Mouse (Mus musculus) heart, postnatal 36 days (tissue): Measurements from ENCODE around the gene Fbxo45. TPM values are rescaled to one million over a fixed set of nuclear protein-coding genes. Genes with fewer than 3 reads are reported as not detected.
A peak's percentile ranks its signal among the peaks of the same experiment; 100 is the strongest.
"Not testable (repeated sequence)": the region's sequence is repeated elsewhere in the genome, so short reads cannot be mapped to it uniquely, and the experiment has no call there.

Experiments
- DNase-seq, 2 experiments: peaks; one replicate each; pipeline ENCODE4 v3.0.0; 2021 to 2022
- intact Hi-C: fragments of 180-260 bp; cut with DNase I; formaldehyde crosslinking; loops from one replicate; pipeline ENCODE4 v1.15.1; 2025
- total RNA-seq, 2 experiments: library from RNA; stranded (reverse); gene quantifications; 2 replicates each; pipeline ENCODE4 v1.2.3; 2021

Gene Fbxo45
- 10 to 100 TPM; 11.5 to 14.0 TPM for total RNA-seq

DNA sequence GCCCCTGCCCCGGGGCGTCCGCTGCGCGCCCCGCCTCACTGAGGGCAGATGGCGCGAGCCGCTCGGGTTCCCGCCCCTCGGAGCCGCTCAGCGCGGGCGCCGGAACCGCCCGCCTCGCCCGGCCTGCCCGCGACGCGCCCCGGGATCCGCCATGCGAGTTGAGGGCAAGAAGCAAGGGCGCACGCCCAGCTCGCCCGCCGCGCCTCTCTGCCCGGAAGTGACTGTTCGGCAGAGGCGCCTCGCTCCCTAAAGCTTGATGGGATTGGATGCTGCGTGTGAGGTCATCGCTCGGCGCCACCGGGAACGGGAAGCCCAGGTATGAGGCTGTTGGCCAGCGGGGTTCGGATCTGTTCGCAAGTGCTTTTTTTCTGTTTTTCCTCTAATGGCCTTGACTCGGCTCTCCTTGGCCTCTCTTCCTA is at the start of gene Fbxo45, which contains the start of gene Wdr53:
TSS of gene Fbxo45 (minus strand) at position 207 of the 419 bp plus-strand sequence.
TSS of gene Wdr53 (plus strand) at position 276 of the 419 bp plus-strand sequence.
- peak; percentile 95 to 96 for DNase-seq
- intact Hi-C loops: loop anchor here (1.0 to 10.0 kb wide), 4 partner anchors 30 to 302 kb away; partner anchors contain the start of genes 0610012G03Rik, Ncbp2 and Rnf168

DNA sequence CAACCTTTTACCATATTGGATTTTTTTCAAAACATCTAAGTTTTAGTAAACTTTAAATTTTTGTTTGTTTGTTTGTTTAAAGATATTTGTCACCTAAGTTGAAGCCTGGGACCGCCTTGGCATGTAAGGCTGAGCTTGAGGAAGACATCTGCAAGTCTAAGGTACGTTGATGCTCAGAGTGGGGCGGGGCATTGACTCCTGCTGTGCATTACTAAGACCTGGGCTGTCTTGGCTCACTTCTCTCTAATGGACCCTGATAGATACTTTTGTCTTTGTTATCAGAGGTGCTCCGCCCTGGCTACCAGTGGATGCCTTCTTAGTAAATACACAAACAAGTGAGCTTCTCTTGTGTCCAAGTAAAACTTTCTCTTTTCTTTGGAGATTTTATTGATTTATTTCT is 44.9 kb upstream of the Fbxo45 start:
- intact Hi-C loops: no loop called here
- no peak for DNase-seq

DNA sequence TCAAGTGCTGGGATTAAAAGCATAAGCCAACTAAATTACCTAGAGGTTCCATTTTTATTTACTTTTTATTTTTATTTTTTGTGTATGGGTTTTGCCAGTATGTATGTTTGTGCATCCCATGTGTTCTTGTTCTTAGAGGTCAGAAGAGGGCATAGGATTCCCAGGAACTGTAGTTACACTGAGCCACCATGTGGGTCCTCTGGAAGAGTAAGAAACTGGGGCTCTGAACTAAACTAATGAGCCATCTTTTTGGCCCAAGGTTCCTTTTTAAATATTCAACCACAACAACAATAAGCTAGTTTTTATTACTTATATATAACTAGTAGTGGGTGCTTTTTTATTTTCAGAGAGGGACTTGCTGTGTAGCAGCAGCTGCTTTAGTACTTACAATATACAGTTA is 35.6 kb upstream of the Fbxo45 start:
- no peak for DNase-seq
- intact Hi-C loops: no loop called here

DNA sequence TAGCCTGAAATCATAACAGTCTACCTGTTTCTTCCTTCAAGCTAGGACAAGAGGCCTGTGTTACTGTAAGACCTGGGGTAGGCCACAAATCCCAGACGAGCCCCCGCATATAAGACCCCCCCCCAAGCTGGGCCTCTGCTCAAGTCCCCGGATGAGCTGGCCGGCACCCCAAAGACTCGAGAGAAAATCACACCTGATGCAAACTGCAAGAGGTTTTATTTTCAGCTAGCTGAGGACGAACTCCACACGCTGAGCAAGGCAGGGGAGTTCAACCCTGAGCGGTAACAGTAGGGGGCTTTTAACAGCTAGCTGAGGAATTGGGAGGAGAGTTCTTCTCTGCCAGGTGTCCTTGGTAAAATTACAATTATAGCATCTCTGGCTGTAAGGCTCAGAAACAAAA is 33.3 kb upstream of the Fbxo45 start:
- intact Hi-C loops: no loop called here
- DNase-seq: no peak

DNA sequence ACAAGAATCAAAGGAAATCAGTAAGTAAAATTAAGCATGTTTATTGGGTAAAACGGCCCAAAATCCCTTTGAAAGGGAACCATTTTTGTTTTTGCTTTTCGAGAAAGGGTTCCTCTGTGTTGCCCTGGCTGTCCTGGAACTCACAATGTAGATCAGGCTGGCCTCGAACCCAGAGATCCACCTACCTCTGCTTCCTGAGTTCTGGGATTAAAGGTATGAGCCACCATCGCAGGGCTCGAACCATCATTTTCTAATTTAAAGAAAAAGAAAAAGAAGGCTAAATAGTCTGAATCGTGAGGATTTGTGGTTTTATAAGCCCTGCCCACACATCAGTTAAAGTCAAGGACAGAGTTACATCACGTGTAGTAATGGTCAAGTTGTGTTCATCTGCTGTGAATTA is 31.4 kb upstream of the Fbxo45 start:
- intact Hi-C loops: loop anchor here (5.0 kb wide), 1 partner anchor 54 kb away; the partner anchor contains the start of gene Ubxn7
- DNase-seq: no peak

DNA sequence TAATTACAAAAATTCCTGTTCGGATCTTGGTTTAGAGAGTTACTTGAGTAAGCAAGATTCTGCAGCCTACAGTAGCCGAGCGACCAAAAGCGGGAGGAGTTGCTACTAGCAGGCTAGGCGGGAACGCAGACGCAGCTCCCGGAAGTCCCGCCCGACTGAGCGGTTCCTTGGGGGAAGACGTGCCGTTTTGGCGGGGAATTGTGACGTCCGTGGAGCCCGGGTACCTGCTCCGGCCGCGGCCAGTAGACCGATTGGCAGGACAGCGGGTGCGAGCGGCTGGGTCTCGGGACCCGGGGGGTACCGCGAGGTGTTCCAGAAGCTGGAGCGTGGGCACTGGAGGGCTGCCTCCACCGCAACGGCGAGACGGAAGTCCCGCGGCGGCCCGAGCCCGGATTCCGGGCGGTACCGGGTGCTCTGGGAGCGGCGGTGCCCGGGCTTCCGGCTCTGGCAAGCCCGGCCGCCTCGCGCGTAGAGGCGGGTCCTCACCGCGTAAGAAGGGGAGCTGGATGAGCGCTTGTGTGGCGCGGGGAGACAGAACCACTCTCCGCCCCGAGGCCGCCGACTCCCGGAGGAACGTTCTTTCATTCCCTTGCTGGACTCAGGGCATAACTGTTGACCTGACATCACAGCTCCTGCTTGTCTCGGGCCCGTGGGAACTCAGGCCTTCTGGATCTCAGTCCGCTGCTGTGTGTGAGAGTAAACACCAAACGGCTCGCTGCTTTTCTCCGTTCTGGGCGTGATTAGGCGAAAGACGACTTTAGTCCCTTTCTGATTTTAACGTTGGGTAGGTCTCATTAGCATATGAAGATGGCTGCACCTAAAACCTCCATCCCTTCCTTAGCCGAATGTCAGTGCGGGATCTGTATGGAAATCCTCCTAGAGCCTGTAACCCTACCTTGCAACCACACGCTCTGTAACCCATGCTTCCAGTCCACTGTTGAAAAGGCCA is 30.6 kb upstream of the Fbxo45 start, which contains the start of gene Rnf168:
TSS of gene Rnf168 (plus strand) at position 152 of the 949 bp plus-strand sequence.
- peak; percentile 90 to 95 for DNase-seq
- intact Hi-C loops: loop anchor here (1.0 to 5.0 kb wide), 2 partner anchors 30 to 55 kb away; partner anchors contain the start of genes Fbxo45, Ubxn7 and Wdr53

DNA sequence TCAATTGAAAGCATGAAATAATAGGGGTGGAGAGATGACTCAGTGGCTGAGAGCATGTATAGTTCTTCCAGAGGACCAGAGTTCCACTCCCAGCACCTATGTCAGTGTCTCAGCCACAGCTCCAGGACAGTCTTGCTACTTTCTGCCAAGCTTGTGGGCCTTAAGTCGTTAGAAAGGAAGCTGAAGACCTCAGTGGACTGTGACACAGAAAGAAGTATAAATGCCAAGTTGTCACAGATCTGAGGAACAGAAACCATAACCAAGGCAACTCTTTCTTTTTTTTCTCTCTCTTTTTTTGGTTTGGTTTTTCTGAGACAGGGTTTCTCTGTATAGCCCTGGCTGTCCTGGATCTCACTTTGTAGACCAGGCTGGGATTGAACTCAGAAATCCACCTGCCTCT is 28.9 kb upstream of the Fbxo45 start:
- DNase-seq: no peak
- intact Hi-C loops: loop anchor here (5.0 kb wide), 1 partner anchor 56 kb away; the partner anchor contains the start of gene Ubxn7

DNA sequence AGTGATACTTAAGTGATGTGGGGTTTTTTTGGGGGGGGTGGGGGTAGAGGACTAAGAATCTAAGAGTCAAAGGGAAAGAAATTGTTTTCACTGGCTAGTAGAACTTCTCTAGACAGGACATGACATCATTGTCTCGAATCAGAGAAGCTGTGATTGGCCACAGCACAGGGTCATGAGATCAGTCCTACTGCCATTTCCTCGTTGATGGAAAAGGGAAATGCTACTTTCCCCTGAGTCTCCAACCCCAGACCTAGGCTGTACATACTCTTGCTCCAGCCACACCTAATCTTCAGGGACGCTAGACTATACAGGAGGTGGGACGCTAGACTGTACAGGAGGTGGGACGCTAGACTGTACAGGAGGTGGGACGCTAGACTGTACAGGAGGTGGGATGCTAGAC is 28.1 kb upstream of the Fbxo45 start:
- intact Hi-C loops: loop anchor here (5.0 kb wide), 1 partner anchor 57 kb away; the partner anchor contains the start of gene Ubxn7
- DNase-seq: no peak

DNA sequence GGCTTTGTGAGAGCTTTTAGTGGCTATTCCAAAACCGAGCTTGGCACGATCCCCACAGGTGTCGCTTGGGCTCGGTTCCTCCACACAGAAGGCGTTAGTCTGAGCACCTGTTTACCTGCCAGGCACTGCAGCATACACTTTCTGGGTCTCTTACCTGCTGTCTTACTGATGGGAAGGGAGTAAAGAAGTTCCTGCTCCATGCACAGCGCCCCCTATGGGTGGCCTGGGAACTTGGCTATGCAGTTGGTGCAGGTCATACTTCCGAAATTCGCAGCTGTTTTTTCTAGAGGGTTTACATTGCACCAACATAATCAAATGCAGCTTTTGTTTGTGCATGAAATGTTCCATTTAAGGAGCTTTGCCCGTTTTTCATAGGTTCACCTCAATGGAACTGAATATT is 26.4 kb upstream of the Fbxo45 start:
- intact Hi-C loops: no loop called here
- no peak for DNase-seq

DNA sequence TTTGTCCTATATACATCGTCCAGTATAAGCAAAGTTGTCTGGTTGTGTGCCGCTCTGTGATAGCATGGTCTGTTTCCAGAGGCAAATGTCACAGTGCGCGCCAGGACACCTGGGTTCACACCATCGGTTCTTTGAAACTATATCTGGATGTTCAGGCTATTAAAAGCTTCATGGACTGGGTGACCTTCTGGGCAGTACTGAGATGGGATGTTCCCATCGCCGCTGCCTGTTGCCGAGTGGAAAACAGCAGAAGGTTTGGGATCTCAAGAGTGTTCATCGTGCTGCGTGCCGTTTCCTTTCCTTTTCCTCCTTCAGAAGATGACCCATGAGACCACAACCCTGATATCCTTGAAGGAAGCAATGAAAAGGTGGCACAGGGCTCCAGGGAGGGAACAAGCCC is 24.3 kb upstream of the Fbxo45 start, which contains the start of gene Smco1:
TSS of gene Smco1 (plus strand) at position 178 of the 400 bp plus-strand sequence.
- intact Hi-C loops: no loop called here
- DNase-seq: peak; percentile 26 to 34

DNA sequence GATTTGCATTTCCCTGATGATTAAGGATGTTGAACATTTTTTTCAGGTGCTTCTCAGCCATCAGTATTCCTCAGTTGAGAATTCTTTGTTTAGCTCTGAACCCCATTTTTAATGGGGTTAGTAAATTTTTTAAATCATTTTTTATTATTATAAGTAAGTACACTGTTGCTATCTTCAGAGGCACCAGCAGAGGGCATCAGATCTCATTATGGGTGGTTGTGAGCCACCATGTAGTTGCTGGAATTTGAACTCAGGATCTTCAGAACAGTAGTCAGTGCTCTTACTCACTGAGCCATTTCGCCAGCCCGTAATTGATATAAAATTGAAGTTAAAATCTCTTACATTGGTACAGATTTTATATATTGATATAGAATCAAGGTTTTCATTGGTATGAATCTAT is 17.3 kb upstream of the Fbxo45 start:
- peak in 1 of 2 experiments; percentile 38 for DNase-seq
- intact Hi-C loops: loop anchor here (2.0 to 5.0 kb wide), 2 partner anchors 195 to 233 kb away; partner anchors contain the start of gene Zdhhc19

DNA sequence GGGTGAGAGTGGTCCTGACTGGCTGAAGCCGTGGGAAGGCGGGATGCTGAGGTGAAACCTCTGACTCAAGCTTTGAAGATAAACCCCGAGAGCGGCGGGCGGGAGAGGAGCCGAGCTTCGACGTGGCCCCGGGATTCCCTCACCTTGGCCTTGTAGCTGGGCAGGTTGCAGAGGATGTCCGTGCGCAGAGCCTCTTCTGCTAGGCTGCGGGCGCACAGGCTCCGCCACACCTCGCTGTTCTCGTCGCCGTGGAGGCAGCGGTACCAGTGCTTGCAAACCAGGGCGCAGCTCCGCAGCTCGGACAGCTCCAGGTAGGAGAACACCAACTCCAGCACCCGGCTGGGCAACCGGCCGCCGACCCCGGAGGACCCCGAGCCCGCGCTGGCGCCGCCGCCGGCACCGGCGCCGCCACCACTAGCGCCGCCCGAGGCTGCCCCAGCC is 587 bp downstream of the Fbxo45 start:
- DNase-seq: peak in 1 of 2 experiments; percentile 50
- intact Hi-C loops: loop anchor here (2.0 to 10.0 kb wide), 3 partner anchors 132 to 302 kb away; partner anchors contain the start of genes 0610012G03Rik and Ncbp2

DNA sequence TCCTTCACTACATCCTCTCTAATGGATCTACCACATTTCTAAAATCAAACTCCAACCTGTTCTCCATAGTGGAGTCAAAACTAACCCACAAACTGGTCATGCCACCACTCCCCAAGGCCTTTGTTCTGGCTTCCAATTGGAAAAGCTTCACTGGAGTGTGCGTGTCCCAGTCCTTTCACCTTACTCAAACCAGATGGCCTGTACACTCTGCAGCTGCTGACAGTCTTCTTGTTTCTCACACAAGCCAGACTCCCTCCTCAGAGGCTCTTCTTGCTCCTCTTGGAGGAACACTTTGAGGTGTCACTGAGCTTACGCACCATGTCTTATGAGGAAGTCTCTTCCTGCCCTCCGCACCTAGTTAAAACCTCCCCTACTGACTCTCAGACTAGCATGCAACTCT is 3.1 kb downstream of the Fbxo45 start:
- intact Hi-C loops: loop anchor here (10.0 kb wide), 1 partner anchor 299 kb away; the partner anchor contains the start of genes 0610012G03Rik and Ncbp2
- DNase-seq: no peak

DNA sequence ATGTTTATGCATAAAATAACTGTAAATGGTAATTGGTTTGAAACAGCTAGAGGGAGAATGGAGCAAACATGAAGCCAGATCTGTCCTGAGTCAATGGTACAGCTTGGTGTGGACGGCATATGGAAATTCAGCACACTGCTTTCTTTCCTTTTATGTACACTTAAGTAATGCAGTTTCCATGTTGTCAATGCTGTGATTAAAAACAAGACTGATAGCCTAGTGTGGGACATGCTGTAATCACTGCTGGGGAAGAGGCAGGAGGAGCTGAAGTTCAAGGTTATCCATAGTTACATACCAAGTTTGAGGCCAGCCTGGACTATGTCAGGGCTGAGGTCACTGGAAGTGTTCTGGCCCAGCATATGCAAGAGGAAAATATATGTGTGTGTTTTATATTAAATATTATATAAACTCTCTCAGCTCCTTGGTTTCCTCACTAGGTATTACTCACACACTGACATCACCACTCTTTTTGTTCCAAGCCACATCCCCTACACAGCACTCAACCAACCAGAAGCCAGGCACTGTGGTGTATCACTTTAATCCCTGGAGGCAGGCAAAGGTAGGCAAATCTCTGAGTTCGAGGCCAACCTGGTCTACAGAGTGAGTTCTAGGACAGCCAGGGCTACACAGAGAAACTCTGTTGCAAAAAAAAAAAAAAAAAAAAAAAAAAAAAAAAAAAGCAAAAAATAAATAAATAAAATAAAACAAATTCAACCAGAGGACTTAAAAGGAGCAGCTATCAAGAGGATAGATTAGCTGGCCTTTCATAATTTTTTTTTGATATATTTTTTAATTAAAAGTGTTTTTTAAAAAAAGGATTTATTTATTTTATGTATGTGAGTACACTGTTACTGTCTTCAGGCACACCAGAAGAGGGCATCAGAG is 7.3 kb downstream of the Fbxo45 start:
- intact Hi-C loops: loop anchor here (10.0 kb wide), 1 partner anchor 295 kb away; the partner anchor contains the start of genes 0610012G03Rik and Ncbp2
- DNase-seq: no peak

DNA sequence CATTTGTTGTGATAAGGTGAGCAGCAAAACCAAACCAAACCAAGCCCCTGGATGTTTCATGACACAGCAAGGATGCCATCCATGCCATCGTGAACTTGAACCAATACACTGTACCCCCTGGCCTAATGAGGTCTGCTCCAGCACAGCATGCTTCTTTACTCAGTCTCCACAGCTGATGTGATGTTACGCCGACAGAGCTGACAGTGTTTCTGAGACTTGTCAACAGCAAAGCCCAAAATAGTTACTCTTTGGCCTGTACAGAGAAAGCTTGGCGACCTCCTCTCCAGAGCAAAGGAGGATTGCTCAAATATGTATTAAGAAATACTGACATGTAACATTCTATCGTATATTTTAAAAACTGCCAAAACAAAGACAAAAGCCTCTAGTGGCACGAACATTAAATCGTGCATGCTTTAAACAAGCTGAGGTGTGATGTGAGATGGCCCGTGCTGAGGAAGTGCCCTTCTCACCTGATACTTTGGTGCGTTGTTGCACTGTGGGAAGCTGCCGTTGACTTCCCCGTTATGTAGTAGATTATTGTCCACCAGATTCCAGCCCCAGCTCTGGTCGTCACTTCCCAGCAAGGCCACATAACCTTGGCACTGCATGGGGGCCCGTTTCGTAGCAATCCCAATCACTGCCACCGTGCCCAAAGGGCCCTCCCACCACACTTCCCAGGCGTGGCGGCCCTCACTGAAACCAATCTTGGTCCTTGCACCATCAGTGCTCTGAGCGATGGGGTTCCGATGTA is 8.9 kb downstream of the Fbxo45 start:
- DNase-seq: peak in 1 of 2 experiments; percentile 17
- intact Hi-C loops: no loop called here

DNA sequence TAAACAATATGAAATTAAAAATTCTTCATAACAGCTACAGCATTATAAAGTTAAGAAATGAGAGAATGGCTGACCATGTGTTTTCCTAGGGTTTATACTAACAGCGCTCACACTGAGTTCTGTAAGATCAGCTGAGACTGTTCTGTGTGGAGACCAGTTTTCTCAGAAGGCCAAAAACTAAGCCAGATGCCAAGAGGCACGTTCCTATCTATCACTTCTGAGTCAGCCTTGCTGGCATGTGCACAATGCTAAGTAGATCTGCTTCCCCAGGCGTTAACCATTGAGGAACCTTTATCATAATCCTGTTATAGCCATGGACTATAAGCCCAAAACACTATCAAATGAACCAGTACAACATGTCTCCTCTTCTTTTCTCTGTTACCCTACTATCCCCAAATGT is 14.9 kb downstream of the Fbxo45 start:
- intact Hi-C loops: not testable (repeated sequence)
- peak in 1 of 2 experiments; percentile 12 for DNase-seq

DNA sequence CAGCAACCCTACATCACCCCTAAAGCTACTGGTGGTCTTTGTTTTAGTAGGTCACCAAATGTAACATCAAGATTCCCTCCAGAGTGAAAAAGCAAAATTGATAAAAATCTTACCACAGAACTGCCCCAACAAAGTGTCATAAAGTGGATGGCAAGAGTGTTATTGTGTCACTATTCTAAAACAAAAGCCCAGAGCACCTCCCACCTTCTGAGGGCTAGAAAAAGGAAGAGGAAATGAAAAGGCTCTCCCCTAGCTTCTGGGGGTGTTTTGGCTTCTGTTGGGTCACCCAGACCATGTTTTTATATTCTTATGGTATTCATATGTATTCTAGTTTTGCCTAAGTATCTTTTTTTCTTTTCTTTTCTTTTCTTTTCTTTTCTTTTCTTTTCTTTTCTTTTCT is 24.6 kb downstream of the Fbxo45 start:
- DNase-seq: no peak
- intact Hi-C loops: no loop called here

DNA sequence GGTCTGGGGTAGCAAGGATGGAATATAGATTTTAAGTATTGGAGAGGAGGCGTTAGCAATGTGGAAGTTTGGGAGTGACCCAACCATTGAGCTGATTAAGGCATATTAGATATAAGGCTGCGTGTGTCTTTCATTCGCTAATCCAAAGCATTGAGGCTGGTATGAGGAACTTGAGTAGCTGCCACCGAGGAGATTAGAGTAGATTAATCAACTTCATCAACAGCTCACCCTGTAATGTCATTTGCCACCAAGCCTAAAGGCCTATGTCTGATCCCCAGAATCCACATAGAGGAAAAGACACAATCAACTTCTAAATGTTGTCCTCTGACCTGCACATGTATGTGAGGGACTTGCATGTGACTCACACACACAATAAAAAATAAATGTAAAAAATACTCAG is 25.2 kb downstream of the Fbxo45 start:
- no peak for DNase-seq
- intact Hi-C loops: no loop called here
